Mouse (Mus musculus) gastrocnemius, postnatal 4 days (tissue): ENCODE data around the gene Mettl24. TPM values are rescaled to one million over a fixed set of nuclear protein-coding genes. Genes with fewer than 3 reads are reported as not detected.

Experiments
- DNase-seq, 2 experiments: peaks; one replicate each; pipeline ENCODE4 v3.0.0; 2021 to 2022; ENCODE audit warnings: low spot score in 2 of 2, mixed read lengths in 2 of 2
- total RNA-seq, 2 experiments: library from RNA; stranded (reverse); gene quantifications; 2 replicates each; pipeline ENCODE4 v1.2.3; 2021

Gene Mettl24
- total RNA-seq, 2 experiments from 2014 or later = 1.1 to 1.3 TPM

DNA sequence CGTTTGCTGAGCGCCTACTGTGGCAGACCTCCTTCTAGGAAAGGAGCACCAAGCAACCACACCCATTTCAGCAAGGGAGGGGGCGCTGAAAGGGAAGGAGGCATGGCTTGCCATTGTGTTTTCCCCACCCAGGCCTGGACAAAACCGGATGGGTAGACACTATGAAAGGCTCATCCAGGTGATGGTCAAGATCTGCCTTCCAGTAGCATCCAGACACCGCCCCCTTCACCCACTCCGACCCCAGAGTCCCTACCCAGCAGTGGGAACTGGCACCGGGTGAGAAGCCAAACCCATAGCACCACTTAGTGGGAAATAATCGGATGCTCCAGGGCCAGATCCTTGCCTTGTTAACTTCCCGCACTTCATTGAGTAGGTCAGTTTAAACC lies 779 bp downstream of the Mettl24 start:
- no peak for DNase-seq

DNA sequence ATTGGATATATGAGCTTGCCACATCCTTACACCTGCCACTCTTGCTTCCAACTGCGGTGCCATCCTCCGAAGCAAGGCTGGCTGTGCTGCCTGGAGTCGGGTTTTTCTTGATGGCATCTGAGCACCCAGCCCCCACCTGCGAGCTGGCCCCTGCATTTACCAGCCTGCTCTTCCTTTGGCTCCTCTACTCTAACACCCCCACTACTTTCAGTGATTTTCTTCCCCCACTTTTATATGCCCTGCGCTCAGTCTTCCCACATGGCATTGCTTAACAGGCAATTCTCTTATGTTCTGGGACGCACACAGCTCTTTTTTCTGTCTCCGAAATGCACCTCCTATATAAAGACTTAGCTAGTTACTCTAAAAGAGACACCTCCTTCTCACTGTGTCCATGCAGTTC lies 1.2 kb downstream of the Mettl24 start:
- DNase-seq = no peak

DNA sequence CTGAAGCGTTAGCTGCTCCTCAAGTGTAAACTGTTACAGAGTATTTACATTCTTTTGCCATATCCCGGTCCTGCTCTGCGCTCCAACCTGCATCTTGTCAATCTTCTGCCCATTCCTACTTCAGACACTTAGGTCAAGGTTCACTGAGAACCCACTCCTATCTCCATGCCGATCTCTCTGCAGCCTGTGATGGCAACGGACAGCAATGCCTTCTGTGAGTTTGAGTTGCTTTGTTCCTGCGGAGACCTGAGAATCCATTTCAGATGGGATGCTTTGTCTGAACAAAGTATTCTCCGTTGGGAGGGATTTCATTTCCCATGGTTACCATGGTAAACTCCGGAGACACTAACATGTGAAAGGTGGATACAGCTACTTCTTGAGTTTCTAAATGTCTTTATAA lies 2.6 kb downstream of the Mettl24 start:
- no peak for DNase-seq

DNA sequence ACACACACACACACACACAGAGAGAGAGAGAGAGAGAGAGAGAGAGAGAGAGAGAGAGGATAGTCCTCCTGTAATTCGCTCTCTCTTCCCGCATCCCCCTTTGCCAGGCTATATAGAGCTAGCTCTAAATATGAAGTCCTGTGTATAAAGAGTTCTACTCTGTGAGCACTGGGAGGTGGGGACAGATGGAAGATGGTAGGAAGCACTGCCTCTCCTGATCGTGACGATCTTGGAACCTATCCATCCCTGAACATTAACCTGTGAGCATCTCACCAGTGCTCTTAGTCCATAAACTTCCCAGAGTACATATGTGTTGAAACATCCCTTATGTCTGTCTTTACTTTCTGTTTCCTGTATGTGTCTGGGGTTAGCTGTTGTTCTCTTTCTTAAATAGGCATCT lies 3.9 kb downstream of the Mettl24 start:
- no peak for DNase-seq

DNA sequence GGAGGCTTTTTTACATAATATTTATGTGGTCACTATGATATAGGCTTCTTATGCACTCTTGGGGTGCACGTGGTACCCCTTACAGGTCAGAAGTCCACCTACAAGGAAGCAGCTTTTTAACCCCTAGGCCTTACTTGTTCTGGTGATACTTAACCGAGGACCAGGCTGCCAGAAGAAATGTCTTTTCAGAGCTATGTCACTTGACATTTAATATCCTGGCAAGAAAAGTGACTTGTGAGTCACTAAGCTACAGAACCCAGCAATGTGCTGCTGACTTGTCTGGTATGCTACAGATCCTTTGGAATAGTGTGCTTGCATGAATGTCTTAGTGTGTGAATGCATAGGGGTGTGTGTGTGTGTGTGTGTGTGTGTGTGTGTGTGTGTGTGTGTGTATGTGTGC lies 4.3 kb downstream of the Mettl24 start:
- DNase-seq = no peak

DNA sequence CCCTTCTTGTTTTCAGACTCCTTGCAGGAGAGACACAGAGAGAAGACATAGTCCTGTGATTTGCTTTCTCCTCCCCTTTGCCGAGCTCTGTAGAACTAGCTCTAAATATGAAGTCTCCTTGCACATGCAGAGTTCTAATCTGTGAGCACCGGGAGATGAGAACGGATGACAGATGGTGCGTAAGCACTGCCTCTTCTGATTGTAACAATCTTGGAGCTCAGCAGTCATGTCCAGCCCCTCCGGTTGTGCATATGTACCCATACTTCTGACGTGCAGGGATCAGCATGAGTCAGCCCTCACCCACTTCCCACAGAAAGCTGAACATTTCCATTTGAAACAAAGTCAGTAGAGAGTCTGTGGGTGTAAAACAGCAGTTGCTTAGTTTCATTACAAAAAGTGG lies 5.2 kb downstream of the Mettl24 start:
- DNase-seq = no peak

DNA sequence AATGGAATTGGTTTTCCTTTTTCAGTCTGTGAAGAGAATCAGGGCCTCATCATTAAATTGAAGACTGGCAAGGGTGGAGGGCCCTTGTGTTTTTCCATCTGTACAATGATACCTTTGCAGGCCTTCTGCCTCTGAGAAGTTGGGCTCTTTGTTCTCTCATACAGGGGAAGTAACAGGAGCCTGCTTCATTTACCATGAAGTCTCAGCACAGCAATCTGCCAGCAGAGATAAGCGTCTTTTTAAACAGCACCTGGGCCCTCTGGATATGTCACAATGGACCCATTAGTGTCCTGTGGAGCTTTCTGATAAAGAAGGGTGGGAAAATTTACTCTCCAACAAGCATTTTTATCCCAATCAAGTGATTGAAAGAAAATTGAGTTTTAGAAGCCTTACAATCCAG lies 5.8 kb downstream of the Mettl24 start:
- no peak for DNase-seq

DNA sequence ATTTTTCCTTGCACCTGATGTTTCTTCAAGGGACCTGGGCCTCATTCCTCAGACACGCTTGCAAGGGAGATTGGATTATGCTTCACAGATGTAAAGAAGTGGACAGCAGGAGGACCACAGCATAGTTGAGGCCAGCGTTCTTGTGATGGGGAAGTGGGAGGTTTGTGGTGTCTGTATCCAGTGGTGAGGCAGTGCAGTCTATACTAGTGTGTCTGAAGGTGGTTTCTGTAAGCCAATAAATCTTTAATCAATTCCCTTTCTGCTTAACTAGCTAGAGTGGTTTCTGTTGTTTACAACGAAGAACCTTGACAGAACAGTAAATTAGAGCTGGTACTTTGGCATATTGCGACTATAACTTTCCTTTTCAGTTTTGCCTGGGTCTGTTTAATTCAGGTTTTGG lies 15.6 kb downstream of the Mettl24 start:
- DNase-seq = no peak

DNA sequence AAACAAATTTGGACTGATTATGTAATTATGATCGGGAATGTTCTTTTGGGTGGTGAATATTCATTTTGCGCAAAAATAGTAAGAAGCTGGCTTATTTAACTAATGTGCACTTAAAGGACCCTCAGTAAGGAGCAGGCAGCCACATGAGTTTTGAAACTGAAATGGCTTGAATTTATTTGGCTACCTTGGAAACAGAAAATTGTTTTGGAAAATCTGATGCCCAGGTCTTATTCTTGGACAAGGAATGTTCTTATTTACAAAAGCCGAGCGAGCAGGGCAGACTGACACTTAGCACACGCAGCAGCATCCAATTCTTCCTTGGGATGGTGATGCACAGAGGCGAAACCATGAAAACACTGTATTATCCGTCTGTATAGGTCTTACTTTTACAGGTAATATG lies 28.0 kb downstream of the Mettl24 start:
- DNase-seq = no peak

DNA sequence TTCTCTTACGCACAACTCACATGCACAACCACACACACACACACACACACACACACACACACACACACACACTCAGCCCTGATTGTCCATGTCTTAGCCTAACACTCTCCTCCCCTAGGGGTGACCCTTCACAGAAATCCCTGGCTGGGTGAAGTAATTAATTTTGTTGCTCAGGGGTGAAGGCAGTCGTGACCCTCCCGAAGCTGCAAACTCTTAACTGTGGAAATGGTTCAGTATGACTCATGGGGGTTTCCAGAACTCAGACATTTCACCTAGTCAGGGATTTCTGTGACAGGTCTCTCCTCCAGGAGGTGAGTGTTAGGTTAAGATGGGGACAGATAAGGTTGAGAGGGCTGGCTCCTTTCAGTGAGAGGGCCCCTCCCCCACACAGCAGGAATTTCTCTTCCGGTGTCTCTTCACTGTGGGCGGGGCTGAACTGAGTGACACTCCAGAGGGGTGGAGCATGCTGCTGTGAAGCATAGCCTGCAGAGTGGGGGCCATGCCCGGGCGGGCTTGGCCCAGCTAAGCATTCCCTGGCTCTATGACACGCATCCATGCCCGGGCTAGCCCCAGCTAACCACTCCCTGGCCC lies 30.0 kb downstream of the Mettl24 start:
- no peak for DNase-seq

DNA sequence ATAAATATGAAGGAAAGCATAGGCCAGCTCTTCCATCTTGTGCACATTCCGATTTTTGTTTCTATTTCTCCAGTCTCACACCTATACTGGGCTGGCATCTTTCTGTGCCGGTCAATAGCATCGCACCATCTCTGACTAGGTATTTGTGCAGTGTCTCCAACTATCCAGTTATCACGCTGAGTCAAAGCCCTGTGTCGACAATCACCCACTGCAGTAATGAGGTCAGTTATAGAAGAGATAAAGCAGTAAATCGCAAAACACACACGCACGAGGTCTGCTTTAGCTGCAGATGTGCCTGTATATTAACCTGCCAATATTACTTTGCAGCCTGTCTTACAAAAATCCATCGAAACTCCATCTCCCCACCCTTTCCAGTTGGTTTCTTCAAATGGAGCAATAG lies 30.7 kb downstream of the Mettl24 start:
- no peak for DNase-seq

DNA sequence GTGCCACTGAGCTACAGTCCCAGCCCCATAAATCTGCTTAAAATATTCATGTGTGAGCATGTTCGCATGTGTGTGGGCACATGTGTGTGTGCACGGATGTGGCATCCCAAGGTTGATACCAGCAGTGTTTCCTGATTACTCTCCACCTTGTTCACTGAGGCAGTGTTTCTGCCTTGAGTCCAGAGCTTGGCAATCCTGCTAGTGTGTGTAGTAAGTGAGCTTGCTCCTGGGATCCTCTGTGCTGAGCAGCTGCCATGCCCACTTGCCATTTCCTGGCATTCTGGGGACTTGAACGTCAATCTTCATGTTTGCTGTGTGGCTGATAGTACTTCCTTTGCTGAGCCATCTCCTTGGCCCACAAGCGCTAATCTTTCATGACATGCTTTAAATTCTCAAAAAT lies 32.1 kb downstream of the Mettl24 start:
- no peak for DNase-seq

DNA sequence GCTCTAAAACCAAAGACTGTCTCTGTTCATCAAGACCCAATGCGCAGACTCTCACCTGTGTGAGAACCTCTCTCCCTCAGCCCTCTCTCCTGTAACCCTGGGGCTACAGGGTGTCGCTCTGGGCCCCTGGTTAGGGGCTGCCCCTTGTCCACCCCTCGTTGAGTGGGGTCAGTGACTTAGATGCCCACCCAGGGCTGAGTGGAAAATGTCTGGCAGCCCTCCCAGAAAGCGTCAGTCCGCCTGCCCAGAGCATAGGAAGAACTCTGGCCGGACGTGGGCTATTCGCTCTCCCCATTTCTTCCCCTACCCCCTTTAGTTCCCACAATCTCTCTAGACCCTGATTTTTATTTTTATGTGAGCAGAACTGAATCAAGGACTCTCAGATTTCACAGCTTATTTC lies 33.2 kb downstream of the Mettl24 start:
- DNase-seq = no peak

DNA sequence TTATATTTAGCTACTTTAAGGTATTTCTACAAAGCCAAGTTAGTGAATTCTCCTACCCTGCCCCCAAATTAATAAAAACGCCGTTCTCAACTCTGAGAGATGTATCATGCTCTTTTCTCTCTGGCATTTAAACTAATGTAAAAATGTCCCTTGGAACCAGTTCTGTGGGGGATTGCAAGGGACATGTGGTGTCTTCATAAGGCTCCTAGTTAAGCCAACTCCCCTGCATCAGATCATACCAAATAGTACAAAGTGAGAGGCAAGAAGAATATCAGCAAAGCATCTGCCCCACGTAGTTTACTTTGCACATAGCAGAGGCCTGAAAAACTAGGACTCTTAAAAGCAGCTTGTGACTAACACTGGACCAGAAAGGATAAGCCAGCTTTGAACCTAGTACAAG lies 33.6 kb downstream of the Mettl24 start:
- DNase-seq = no peak

DNA sequence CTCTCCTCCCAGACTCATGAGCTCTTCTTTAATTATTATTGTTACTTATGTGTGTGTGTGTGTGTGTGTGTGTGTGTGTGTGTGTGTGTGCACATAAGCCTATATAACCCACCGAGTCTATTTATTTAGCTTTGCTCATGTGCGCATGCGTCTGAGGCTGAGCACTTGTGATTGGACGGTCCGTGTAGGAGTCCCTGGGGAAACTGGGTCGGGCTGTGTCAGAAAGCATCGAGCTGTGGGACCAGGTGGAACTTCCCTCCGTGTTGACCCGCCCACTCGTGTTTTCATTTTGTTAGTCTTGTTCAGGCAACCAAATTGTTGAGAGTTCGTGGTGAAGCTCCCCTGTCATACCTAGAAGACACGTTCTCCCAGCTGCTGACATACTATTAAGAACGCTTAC lies 35.3 kb downstream of the Mettl24 start:
- no peak for DNase-seq

DNA sequence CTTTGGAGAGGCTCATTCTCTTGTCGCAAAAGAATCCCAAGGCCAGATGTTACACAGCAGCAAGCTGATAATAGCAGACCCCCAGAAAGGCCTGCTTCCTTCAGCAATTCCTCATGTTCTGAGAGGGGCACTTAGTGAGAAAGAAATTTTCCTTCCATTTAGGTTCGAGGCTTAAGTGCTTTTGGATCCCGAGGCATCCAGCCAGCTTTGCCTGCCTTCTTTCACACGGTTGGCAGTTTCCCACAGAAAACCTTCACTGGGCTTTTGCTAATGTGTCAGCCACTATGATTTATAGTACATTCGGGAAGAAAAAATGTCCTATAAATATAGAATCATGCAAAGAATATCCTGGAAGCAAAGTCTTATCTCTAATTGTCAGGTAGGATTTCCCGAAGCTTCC lies 36.0 kb downstream of the Mettl24 start:
- DNase-seq = no peak

DNA sequence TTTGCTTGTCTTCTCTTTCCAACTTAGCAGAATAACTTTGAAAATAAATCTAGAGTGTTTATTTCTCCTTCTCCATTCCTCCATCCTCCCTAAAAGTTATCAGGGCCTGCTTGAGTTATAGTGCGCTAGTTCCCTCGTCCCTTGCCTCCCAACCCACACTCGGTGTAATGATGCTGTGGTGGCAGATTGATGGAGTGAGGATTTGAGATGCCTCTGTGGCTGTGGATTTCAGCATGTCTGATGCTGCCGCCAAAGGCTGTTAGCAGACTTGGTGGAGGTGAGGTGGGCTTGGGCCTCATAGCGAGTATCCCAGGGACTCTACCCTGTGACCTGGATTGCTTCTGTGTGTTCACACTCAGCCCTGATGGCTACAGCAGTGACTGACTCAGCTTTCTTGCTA lies 37.8 kb downstream of the Mettl24 start:
- no peak for DNase-seq

DNA sequence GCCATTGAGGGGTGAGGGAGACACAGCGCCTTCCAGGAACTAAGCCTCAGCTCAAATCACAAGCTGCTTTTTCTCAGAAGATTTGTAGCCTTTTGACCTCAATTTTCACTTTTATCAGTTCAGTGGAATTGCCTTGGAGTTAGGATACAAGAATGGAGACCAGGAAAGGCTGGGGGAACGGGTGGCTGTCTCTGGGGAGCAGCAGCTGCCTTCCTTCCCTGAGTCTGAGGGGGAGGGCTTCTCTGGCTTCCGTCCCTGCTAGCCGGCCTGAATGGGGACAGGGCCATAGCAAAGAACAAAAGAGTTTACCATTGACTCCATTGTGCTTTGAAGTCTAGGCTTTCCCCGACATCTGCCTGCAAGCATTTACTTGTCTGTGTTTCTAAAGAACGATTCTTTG lies 41.3 kb downstream of the Mettl24 start:
- DNase-seq = no peak

DNA sequence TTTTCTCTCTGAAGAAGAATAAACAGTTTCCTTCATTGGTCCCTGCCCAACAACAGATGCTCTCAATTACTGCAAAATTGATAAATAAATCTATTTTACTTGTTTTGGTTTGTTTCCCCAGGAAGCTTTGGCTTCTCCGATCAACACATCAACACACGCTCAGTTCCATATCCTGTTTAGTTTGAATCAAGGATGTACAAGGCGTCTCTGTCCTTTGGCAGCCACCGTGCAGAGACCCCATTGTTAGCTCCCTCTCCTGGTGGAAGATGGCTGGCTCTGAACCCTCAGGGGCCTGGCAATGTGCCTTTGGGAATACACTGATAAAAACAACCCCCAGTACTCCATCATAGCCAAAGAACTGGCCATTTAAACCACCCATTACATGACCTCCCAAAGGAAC lies 42.0 kb downstream of the Mettl24 start:
- DNase-seq = no peak

DNA sequence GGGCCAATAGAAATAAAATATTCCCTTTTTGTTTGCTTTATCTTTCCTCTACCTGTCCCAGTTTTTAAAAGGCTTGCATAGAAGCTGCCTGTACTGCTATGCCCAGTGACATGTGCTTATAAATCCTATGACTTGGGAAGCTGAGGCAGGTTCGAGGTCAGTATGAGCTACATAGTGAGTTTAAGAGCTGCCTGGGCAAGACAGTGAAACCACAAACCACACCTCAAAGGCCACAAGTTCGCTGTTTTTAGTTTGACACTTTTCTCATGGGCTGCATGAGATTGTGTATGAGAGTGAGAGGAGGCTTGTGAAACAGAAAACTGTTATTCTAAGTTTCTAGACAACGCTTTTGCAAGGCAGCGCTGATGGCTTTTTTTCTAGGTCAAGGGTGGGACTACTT lies 42.4 kb downstream of the Mettl24 start:
- no peak for DNase-seq

DNA sequence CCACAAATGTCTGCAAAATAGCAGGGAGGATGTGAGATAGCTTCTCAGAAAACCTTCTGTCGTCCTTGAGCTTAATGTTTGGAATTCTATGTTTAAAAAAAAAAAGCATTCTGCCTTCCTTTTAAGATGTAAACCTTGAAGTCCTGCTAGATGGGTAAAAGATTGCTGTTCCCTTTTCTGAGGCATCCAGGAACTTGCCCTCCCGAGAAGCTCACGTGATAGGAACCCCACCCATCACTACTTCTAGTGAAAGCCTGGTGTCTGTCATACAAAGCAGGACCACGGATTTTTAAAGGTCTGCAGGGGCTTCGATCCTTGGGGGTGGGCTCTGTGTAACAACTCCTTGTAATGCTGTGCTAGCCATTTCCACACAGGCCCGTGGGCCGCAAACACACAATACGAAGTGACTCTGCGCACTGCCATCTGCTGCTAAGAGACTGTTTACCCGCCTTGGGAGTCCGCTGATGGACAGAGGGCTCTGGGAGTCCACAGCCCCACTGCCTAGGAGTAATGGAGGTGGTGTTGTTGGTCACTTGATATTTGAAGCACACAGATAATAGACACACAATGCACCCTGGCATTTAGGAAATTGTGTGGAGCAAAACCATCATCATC lies 43.3 kb downstream of the Mettl24 start:
- DNase-seq = no peak

DNA sequence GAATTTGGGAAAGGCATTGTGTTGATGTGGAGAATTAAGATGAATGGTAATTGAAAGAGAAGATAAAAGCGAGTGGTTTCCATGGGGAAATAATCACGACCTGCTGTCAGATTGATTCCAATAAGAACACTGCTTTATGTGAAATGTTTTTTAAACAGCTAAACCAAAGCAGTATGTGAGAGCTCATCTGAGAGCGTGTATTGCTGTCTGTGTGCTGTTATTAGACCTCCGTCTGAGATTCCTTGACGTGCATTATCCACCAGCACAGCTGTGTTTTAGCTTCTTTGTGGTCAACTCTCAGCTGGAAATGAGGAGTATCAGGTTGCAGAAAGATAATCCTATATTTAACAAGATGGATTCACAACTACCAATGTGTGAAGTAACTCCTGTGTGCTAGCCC lies 43.9 kb downstream of the Mettl24 start:
- no peak for DNase-seq

DNA sequence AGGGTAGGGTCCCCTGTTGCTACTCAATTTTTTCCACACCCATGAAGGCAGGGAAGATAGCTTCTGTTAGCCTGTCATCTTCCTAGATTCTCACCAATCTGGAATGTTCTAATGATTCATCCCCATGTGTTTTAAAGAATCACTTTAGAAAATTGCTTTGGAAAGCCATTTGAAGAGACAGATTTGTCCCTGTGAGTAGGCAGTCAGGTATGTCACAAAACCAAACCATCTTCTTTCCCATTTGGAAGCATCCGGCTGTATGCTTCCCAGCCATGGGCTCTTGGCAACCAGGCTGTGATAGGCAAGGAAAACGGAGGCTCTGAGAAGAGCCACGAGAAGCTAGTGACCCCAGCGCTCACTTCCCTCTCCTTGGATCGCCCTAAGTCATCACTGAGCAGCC lies 47.1 kb downstream of the Mettl24 start:
- DNase-seq = no peak

DNA sequence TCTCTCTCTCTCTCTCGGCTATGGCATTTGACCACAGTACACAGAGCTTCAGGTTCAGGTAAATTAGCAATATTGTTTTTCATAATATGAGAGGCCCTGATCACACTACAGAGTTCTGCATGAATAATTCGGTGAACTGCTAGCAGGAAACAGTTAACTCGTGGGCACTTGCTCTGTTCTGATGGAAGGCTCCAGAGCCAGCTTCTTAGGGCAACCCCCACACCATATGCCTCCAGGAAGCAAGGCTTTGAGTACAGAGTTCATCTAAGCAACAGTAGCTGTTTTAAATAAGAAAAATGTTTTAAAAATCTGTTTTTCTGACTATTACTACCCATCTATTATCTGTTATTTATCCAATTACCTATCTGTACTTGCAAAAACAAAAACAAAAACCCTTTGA lies 50.2 kb downstream of the Mettl24 start:
- no peak for DNase-seq
